Mouse (Mus musculus) megakaryocyte progenitor cell, adult 5-6 weeks (primary cell): ENCODE measurements around the gene Nobox. TPM values are rescaled to one million over a fixed set of nuclear protein-coding genes. Genes with fewer than 3 reads are reported as not detected.

ENCODE experiments used
- ATAC-seq: replicated peaks from 2 replicates; pipeline ENCODE4 v1.8.0; 2016; ENCODE audit warnings: mild to moderate bottlenecking, moderate TSS enrichment, inconsistent platforms; ENCODE audit not compliant: poor library complexity
- total RNA-seq, 2 experiments: library from RNA; stranded (forward) in 1 of 2; stranded (reverse) in 1 of 2; fragments of 157-497, 149-512 nt in 1 of 2; fragments of 200-1000 nt in 1 of 2; gene quantifications; 2 replicates each; pipeline versions ENCODE4 v1.2.3 to v1.2.4; 2015 to 2017

Nobox gene
- total RNA-seq, 2 experiments from 2014 or later: not detected

- ATAC-seq: peak; percentile 70
Observed at GRCm38 (mm10) chr6:43278247-43278646, 31.1 kb downstream of the Nobox start.

- no peak for ATAC-seq
Observed at GRCm38 (mm10) chr6:43274123-43274522, 35.2 kb downstream of the Nobox start.

GRCm38 (mm10) chr6:43272597-43272996, 36.8 kb downstream of the Nobox start:
- ATAC-seq: no peak

GRCm38 (mm10) chr6:43266356-43266755, 43.0 kb downstream of the Nobox start:
- ATAC-seq: peak; percentile 69

GRCm38 (mm10) chr6:43265363-43266041, 43.9 kb downstream of the Nobox start, which contains the start of gene Arhgef5:
Gene Arhgef5 (plus strand): TSS chr6:43265582.
- ATAC-seq: peak; percentile 42

GRCm38 (mm10) chr6:43260756-43261155, 48.6 kb downstream of the Nobox start:
- peak; percentile 19; the same call in 1 of the 2 replicates for ATAC-seq

GRCm38 (mm10) chr6:43254193-43254926, 55.0 kb downstream of the Nobox start:
- peak; percentile 78 for ATAC-seq

Other genes starting within 250 kb of the Nobox start
- gene Olfr441, start 203.2 kb downstream of the Nobox start, total RNA-seq (2015): not detected in 2 replicates
- gene Olfr441, start 203.2 kb downstream of the Nobox start, total RNA-seq (2017): not detected in 2 replicates
- gene Olfr237-ps1, start 163.0 kb downstream of the Nobox start, total RNA-seq (2015): not detected in 2 replicates
- not detected in 2 replicates for gene Olfr237-ps1, start 163.0 kb downstream of the Nobox start, total RNA-seq (2017)
- gene Olfr437, start 146.3 kb downstream of the Nobox start, total RNA-seq (2015): not detected in 2 replicates
- not detected in 2 replicates for gene Olfr437, start 146.3 kb downstream of the Nobox start, total RNA-seq (2017)
- gene Olfr13, start 137.4 kb downstream of the Nobox start, total RNA-seq (2015): not detected in 2 replicates
- not detected in 2 replicates for gene Olfr13, start 137.4 kb downstream of the Nobox start, total RNA-seq (2017)
- gene Olfr435, start 112.4 kb downstream of the Nobox start, total RNA-seq (2015): not detected in 2 replicates
- not detected in 2 replicates for gene Olfr435, start 112.4 kb downstream of the Nobox start, total RNA-seq (2017)
- not detected in 2 replicates for gene Olfr434, start 96.5 kb downstream of the Nobox start, total RNA-seq (2015)
- gene Olfr434, start 96.5 kb downstream of the Nobox start, total RNA-seq (2017): not detected in 2 replicates
- not detected in 2 replicates for gene Olfr47, start 78.0 kb downstream of the Nobox start, total RNA-seq (2015)
- gene Olfr47, start 78.0 kb downstream of the Nobox start, total RNA-seq (2017): not detected in 2 replicates
- gene Arhgef5, start 44.0 kb downstream of the Nobox start, total RNA-seq (2015): 1.4 and 1.8 TPM in 2 replicates
- gene Arhgef5, start 44.0 kb downstream of the Nobox start, total RNA-seq (2017): 1.5 and 2.5 TPM in 2 replicates